Mouse (Mus musculus) gastrocnemius, postnatal 14 days (tissue): Measurements from ENCODE around the gene Nubp1. TPM values are rescaled to one million over a fixed set of nuclear protein-coding genes. Genes with fewer than 3 reads are reported as not detected.

Source experiments
- DNase-seq: peaks from one replicate; pipeline ENCODE4 v3.0.0; 2021; ENCODE audit warnings: mixed read lengths
- intact Hi-C: fragments of 180-260 bp; cut with DNase I; formaldehyde crosslinking; loops from one replicate; pipeline ENCODE4 v1.15.1; 2025; ENCODE audit warnings: low total_unique reads
- total RNA-seq, 2 experiments: library from RNA; stranded (reverse); gene quantifications; 2 replicates each; pipeline ENCODE4 v1.2.3; 2021

The Nubp1 gene
- total RNA-seq, 2 experiments from 2014 or later, result 6.5 to 6.9 TPM

DNA sequence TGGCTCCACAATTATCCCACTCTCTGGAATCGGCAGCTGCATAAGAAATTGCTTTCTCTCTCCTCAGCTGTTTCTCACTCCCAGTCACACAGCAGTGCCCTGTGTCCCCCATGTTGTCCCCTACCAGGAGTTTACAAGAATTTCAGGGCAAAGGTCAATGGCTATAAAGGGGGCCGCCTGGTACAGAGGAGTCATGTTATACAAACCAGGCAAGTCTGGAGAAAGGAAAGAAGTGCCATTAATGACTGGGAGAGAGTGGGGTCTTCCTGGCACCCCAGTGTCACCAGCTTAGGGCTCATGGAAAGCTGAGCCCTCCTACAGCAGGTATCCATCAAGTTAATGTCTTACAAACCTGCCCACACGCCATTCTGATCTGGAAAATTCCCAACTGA is 42.8 kb downstream of the Nubp1 start:
- intact Hi-C loops, result no loop called here
- DNase-seq, result no peak

DNA sequence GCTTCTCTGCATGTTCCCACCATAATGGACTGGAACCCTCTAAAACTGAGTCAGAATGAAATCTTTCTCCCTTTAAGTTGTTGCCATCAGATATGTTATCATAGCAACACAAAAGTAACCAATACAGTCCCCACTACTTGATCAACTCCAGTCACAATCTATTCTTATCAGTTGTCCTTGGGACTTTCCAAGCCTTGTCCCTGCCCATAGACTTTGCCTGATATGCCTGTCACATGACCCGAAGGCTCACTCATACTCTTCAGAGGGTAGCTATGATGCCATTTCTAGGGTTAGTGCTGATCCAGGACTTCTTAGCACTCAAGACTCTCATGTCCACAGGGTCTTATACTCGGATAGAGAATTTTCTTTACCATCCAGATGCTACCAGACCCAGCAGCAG is 48.4 kb downstream of the Nubp1 start:
- no peak for DNase-seq
- intact Hi-C loops, result no loop called here

DNA sequence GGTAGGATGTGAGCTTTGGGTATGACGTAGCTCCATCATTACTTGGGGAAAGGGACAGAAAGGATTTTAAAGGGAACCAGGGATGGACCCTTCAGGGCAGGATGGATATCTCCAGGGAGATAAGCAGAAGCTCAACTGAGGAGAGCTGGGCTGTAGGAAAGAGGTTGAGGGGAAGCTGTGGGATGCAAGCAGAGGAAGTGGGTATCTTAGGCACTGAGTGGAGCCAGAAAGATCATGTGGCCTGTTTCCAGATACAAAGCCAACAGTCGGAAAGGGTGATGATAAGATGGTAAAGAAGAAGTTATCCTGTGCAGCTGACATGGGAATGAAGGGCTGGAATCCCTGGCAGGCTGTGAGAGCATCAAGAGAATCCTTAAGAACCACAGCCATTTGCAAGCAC is 49.4 kb downstream of the Nubp1 start:
- DNase-seq, result no peak
- intact Hi-C loops, result no loop called here

DNA sequence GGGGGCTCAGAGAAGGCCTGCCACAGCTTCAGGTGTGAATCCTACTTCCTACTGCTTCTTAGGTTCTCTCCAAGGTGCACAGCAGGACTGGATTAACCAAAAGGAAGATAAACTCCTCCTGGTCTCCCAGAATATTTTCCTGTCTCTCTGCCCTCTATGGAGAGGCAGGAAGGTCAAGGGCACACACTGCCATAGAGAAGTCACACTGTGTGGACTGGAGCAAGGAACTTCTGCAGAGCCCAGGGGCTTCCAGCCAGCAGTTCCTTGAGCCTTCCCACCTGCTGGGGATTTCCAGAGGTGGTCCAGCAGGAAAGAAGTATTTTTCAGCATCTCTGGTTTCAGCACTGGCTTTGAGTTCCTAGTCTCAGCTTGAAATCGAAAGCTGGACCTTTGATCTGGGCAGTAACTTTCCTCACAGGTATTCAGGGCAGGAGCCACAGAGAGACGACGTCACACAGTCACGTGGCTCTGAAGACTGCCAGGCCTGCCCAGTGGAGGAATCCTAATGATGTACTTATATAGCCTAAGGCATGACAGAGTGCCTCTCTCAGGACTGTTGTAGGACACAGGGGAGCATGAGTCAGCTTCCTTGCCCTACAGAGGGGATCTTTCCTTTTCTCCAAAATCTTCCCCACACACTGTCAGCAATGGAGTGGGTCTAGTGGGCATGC is 53.4 kb downstream of the Nubp1 start:
- intact Hi-C loops, result no loop called here
- no peak for DNase-seq

- intact Hi-C loops, result no loop called here
- DNase-seq, result no peak
Measured at GRCm38 (mm10) chr16:10467391-10468107, 55.8 kb downstream of the Nubp1 start.

DNA sequence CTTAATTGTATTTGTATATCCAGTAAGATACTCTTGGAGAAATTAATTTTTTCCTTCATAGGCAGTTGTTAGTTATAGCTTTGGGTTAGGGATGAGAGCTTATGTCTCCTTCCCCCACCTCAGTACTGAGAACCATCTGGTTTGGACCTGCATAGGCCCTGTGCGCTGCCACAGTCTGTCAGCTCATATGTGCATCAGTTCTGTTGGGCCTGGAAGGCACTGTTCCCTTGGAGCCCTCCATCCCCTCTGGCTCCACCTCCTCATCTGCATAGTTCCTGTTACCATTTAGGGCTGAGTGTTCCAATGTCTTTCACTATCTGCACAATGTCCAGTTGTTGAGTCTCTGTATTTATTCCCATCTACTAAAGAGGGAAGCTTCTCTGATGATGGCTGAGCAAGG is 56.5 kb downstream of the Nubp1 start:
- DNase-seq, result no peak
- intact Hi-C loops, result no loop called here

DNA sequence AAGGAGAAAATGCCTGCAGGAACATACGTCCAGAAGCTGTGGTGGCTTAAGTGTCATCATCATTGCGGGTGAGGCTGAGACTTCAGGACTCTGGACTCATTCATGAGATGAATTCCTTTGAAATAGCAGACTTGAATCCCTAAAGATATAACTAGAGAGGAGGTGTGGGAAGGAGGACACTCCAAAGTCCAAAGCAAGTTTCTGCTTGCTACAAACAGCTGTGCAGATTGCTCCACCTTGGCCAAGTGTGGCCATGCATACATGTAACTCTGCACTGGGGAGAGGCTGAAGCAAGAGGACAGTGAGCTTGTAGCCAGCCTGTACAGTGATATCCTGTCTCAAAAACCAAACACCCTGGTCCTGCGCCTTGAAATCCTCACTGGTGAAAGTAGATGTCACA is 60.2 kb downstream of the Nubp1 start:
- intact Hi-C loops, result no loop called here
- no peak for DNase-seq

Other genes with a start within 250 kb of the Nubp1 start
- gene Rpl39l, start 241.7 kb upstream of the Nubp1 start, total RNA-seq, result under 1 TPM in 1 of 2 experiments, not detected in 1; 0.40 TPM
- gene Atf7ip2, start 219.2 kb upstream of the Nubp1 start, total RNA-seq, result not detected
- 10 to 100 TPM in 1 of 2 experiments, 1 to 10 TPM in 1; 6.4 to 10.1 TPM for gene Emp2, start 98.0 kb upstream of the Nubp1 start, total RNA-seq
- under 1 TPM in 1 of 2 experiments, not detected in 1; 0.18 TPM for gene Tekt5, start 16.5 kb upstream of the Nubp1 start, total RNA-seq
- gene Tvp23a, start 35.4 kb downstream of the Nubp1 start, total RNA-seq, result under 1 TPM; 0.69 to 0.80 TPM
- under 1 TPM; 0.14 to 0.22 TPM for gene Ciita, start 68.1 kb downstream of the Nubp1 start, total RNA-seq
- gene Dexi, start 131.1 kb downstream of the Nubp1 start, total RNA-seq, result 10 to 100 TPM; 25.9 to 26.0 TPM
- 10 to 100 TPM; 26.2 to 28.4 TPM for gene Clec16a, start 133.4 kb downstream of the Nubp1 start, total RNA-seq